Mouse (Mus musculus) lung, adult 2 months (tissue): Measurements from ENCODE around the gene Map2k2. TPM values are rescaled to one million over a fixed set of nuclear protein-coding genes. Genes with fewer than 3 reads are reported as not detected.

Experiments
- DNase-seq: peaks from one replicate; pipeline ENCODE4 v3.0.0; 2022
- H3K4me1 ChIP-seq: fragments of 200-500 bp; 2 replicates; pipeline ENCODE4 v1.6.1; 2011; ENCODE audit warnings: low read length; ENCODE audit not compliant: control insufficient read depth, insufficient read depth
- H3K4me3 ChIP-seq: fragments of 200-500 bp; replicated peaks from 2 replicates; pipeline ENCODE3; 2011; ENCODE audit warnings: low read depth, mild to moderate bottlenecking, control low read depth, low read length; ENCODE audit errors: extremely low read depth
- CTCF ChIP-seq: fragments of 200-500 bp; IDR thresholded peaks from 2 replicates; pipeline ENCODE4 v1.5.1; 2011; ENCODE audit warnings: mild to moderate bottlenecking, low read length, control low read depth; ENCODE audit not compliant: insufficient read depth
- POLR2A ChIP-seq: fragments of 200-500 bp; IDR thresholded peaks from 2 replicates; pipeline ENCODE4 v1.6.1; 2011; ENCODE audit warnings: low read depth, mild to moderate bottlenecking, control low read depth, low read length, borderline replicate concordance; ENCODE audit errors: extremely low read depth
- WGBS: fragments of 180-500 bp; shearing (Covaris S2); methylation state at CpG from one replicate; pipeline ENCODE4 v1.1.7; 2018; 5-methylcytosine and 5-hydroxymethylcytosine counted together
- polyA plus RNA-seq: library from polyadenylated mRNA; depleted of rRNA; stranded (reverse); fragments of >200 nt; gene quantifications from 2 replicates; pipeline ENCODE4 v1.2.3, GENCODE M21; 2012

Map2k2 gene
- polyA plus RNA-seq, 1 experiment: 147 TPM

- TF ChIP-seq CTCF (no peak), POLR2A (no peak)
- WGBS: under 1% methylated on average over 46 of the region's 50 CpGs
- peak overlapping the region; percentile 74 for H3K4me3 ChIP-seq
- peaks cover 31% of the 10 kb centered on the region for H3K4me1 ChIP-seq
- DNase-seq: peak; percentile 80
These were observed 31.1 kb downstream of the Map2k2 start for GRCm38 (mm10) chr10:81136706-81137231.

DNA sequence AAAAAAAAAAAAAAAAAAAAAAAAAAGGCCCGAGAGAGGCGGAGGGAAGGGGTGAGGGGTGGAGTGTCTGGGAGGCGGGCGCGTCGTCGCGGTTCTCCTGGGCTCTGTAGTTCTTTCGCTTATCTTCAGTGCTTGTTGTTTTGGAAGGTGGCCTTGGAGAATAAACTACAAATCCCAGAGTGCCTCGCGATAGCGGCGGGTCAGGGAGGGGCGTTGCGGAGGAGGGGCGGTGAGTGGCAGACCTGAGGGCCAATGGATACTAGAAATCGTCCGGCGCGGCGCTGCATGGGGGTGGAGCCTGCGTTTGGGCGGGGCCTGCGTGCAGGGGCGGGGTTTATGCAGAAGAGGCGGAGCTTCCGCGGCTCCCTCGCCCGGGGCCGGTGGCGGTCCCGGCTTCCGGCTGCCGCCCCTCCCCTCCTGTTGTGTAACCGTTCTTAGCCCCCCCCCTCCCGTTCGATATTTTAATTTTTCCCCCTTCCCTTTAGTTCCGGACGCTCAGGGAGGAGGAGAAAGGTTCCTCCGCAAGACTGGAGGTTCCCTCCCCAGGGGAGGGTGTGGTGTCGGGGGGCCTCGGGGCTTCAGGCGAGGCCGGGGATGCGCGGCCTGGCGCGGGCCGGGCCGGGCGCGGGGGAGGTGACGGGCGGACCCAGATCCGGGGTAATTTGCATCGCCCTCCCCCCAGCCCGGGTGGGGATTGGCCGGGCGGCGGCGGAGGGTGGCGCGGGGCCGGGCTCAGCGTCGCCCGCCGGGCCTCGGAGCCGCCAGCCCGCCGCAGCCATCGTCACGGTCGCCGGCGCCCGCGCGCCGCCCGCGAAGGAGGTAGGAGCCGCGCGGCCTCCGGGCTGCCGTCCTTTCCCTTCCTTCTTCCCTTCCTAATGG lies 31.8 kb downstream of the Map2k2 start:
- no peak for TF ChIP-seq POLR2A
- TF ChIP-seq CTCF: no peak
- peak; percentile 100 for DNase-seq
- H3K4me3 ChIP-seq: peak overlapping the region; percentile 95
- peaks cover 33% of the 10 kb centered on the region for H3K4me1 ChIP-seq
- WGBS: under 1% methylated on average over 82 of the region's 89 CpGs

DNA sequence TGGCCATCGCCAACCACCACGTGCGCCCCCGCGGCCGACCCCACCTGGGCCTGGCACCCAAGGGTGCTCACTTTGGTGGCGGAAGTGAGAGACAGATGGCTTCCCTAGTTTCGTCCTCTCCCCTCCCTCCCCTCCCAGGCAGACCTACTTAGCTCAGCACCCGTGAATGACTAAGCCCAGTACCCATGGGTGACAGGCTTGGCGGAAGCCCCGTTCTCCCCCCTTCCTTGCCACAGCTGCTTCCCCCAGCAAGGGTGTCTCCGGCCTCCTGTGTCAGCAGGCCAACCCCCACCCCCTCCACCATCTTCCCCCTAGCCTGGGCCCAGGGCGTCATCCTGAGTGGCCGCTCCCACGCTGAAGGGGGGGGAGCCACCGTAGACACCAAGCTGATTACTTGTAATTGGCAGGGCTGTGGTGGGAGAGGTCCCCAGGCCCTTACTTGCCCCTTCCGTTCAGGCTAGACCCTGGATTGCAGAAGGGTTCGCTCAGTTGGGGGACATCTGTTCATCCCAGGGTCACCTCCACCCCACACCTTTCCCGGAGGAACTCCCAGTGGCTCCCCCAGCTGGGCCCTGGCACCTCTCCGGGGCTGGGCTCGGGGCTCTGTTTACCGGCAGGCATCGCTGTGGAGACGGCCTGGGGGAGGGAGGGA lies 32.5 kb downstream of the Map2k2 start:
- Histone ChIP-seq H3K4me3 (peak overlapping the region; percentile 95), H3K4me1 (peaks cover 36% of the 10 kb centered on the region)
- no peak for TF ChIP-seq CTCF
- peak; percentile 31; the same call in 1 of the 2 replicates for TF ChIP-seq POLR2A
- no peak for DNase-seq
- WGBS: 2% methylated on average over 24 of the region's 24 CpGs

GRCm38 (mm10) chr10:81138821-81139528 lies 33.3 kb downstream of the Map2k2 start:
- no peak for TF ChIP-seq POLR2A
- no peak for TF ChIP-seq CTCF
- H3K4me1 ChIP-seq: peaks cover 39% of the 10 kb centered on the region
- no peak for DNase-seq
- peak overlapping the region; percentile 95 for H3K4me3 ChIP-seq
- WGBS: 34% methylated on average over 11 of the region's 11 CpGs

DNA sequence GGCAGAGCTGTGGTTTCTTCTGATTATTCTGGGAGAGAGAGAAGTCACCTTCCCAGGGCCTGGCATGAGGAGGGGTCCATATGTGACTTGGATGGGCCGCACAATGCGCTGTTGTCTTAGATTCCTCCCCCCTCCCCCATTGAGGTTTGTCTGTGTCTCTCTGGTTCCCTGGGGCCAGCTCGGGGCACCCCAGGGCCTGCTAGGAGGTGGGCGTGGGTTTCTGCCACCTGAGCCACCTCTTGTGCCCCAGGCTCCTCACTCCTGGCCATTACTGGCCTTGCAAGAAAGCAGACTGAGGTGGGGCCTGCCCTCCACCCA lies 33.8 kb downstream of the Map2k2 start:
- WGBS: 60% methylated on average over 4 of the region's 4 CpGs
- peaks cover 40% of the 10 kb centered on the region for H3K4me1 ChIP-seq
- no peak overlapping the region for H3K4me3 ChIP-seq
- no peak for DNase-seq
- TF ChIP-seq CTCF: no peak
- no peak for TF ChIP-seq POLR2A

- 17% methylated on average over 8 of the region's 8 CpGs for WGBS
- Histone ChIP-seq H3K4me1 (peaks cover 35% of the 10 kb centered on the region), H3K4me3 (no peak overlapping the region)
- DNase-seq: no peak
- TF ChIP-seq CTCF (no peak), POLR2A (no peak)
These were observed 34.3 kb downstream of the Map2k2 start for GRCm38 (mm10) chr10:81140005-81140404.

DNA sequence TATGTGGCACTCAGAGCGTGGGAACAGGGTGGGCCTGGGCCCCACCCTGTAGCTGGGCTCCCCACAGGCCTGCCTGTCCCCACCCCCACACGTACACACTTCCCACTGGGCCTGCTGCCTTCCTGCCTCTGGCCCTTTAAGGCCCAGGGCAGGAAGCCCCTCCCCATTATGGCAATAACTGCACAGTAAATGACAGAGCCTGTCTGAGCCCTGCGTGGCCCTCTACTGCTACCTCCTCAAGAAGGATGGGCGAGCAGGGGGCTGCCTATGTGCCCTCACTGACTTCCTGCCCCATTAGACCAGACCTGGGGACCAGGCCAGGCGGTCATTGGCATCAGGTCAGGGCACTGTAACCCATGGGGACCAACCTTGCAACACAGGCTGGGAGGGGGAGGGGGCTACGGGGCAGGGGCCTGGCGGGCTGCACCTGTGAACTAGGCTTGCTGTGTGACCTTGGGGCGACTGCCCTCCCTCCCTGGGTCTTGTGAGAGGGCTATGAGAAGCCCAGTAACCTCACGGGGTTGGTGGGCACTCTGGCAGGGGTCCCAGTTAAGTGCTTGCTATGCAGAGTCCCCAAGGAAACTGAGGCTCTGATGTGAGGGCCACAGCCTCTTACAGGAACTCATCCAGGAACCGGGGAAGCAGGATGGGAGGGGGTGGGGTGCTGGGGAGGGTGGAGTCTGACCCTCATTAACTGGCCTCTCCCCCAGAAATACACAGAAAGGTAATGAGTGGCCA lies 35.2 kb downstream of the Map2k2 start:
- DNase-seq: no peak
- 18% methylated on average over 10 of the region's 10 CpGs for WGBS
- TF ChIP-seq POLR2A: no peak
- TF ChIP-seq CTCF: no peak
- Histone ChIP-seq H3K4me3 (peak overlapping the region; percentile 56), H3K4me1 (peaks cover 37% of the 10 kb centered on the region)

DNA sequence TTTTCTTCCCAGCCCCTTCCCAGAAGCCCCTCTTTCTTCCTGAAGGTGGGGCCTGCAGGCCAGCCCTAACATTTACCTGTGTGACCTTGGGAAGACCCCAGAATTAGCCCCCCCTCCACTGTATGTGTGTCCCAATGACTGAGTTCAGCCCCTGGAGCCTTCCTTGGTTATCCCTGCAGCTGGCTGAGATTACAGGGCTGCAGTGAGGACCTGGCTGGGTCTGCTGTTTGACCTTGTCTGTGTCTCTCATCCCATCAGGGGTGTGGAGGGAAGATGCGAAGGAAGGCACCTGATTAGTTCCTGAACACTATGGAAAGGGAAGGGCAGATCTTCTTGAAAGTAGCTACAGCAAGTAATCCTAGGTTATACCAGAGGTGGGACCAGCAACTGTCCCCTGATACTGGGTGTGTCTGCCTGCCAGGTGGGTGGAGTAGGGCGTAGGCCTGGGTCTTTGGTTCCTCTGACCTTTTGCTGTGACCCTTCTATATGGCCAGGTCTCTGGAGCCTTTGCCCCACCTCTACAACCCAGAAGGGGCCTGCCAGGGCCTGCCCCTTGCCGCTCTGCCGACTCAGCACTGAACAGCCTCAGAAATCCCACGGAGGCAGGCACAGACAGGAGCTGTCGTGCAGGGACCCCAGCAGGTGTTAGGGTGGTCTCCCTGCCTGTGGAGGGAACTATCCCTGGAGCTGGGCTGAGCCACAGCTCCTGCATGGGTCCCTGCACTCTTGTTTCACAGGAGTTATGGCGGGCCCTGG lies 35.9 kb downstream of the Map2k2 start:
- H3K4me3 ChIP-seq: no peak overlapping the region
- WGBS: 62% methylated on average over 7 of the region's 7 CpGs
- H3K4me1 ChIP-seq: peaks cover 37% of the 10 kb centered on the region
- TF ChIP-seq CTCF (no peak), POLR2A (no peak)
- no peak for DNase-seq

GRCm38 (mm10) chr10:81142551-81142981 lies 36.9 kb downstream of the Map2k2 start:
- no peak overlapping the region for H3K4me3 ChIP-seq
- 56% methylated on average over 5 of the region's 5 CpGs for WGBS
- peaks cover 39% of the 10 kb centered on the region for H3K4me1 ChIP-seq
- DNase-seq: no peak
- no peak for TF ChIP-seq POLR2A
- TF ChIP-seq CTCF: no peak
